Mouse (Mus musculus) urinary bladder, postnatal 10 days (tissue): ENCODE results near the gene Camkk2.

ENCODE experiments used
- DNase-seq: peaks from one replicate; pipeline ENCODE4 v3.0.0; 2022; ENCODE audit warnings: low spot score

The Camkk2 gene

DNA sequence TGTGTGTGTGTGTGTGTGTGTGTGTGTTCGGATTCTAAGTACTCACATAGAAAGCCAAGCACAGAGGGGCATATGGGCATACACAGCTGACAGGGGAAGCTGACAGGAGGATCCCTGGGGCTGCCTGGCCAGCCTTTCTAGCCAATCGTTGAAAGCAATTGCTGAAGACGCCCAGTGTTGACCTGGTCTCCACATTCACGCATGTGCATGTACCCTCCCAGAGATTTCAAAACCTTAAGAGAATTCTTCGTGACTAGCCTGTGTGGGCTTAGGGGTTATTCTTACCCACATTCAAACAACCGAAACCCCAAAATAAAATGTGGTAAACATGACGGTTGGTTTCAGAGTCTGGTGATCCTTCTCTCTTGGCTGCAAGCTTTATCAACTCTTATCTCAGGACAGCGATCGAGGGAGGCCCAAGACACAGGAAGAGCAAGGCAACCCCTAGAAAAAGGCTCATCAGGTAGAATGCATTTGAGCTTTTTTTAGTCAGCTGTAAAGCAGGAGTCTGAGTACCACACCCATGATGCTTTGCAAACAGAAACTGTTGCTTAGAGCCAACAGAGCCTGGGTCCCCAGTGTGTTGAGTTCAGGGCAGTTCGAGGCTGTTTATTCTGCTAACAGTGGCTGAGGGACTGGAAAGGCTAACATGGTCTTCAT lies 81.0 kb downstream of the Camkk2 start:
- no peak for DNase-seq

GRCm38 (mm10) chr5:122695516-122695915 lies 83.7 kb downstream of the Camkk2 start:
- DNase-seq: no peak

- DNase-seq: no peak
Measured at GRCm38 (mm10) chr5:122693431-122694207, 85.6 kb downstream of the Camkk2 start.

DNA sequence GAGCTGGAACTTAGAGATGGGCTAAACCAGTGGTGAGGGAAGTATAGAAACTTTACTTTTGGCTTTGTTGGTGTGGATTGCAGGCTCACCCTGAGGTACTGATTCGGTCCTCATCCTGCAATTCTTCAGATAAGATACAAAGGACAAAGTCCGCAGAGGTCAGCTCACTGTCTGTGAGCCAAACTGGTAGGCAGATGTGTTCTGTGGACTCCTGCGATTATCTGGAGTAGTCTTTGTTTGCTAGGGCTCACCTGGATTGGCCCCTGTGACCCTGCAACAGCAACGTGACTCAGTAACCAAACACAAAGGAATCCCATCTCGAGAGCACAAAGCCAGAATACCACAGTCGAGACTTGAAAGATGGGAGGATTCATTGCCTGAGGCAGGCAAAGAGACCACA lies 88.7 kb downstream of the Camkk2 start:
- DNase-seq: no peak

- DNase-seq: no peak
Measured at GRCm38 (mm10) chr5:122689153-122689552, 90.1 kb downstream of the Camkk2 start.

DNA sequence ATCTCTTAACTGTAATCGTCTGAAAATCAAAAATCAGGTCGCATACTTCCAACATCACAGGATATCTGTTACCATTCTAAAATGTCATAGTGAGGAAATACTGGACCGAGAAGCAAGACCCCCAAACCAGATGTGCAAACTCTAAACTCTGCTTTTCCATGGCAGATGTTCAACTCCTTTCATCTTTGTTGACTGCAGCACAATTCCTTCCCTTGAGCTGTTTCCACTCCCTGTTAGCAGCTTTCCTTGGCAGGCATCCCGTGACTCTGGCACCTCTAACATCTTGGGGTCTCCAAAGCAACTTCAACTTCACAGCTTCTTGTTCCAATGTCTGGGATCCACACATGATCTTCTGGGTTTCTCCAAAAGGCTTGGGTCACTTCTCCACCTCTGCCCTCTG lies 91.8 kb downstream of the Camkk2 start:
- DNase-seq: no peak

DNA sequence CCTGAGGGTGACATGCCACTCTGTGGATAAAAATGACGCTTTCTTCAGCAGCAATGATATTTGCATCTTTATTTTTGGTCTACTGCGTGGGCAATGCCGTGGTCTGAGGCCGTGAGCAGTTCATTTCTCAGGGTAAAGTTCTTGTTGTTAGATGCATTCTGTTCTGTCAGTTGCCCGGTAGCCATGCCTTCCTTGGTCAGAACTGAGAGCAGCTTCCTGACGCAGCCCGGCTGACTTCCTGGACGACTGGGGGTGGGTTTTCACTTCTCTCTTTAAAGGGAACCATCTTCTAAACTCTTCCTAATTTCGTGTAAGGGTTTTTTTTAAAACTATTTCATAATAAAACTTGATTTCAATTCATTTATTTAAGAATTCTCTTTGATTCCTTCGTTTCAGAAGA lies 95.3 kb downstream of the Camkk2 start:
- DNase-seq: no peak

- no peak for DNase-seq
Measured at GRCm38 (mm10) chr5:122681276-122681675, 97.9 kb downstream of the Camkk2 start.
